Mouse (Mus musculus) lung, adult 2 months (tissue): ENCODE results near the gene Hoxc6.

Experiments used
- CTCF ChIP-seq: fragments of 200-500 bp; IDR thresholded peaks from 2 replicates; pipeline ENCODE4 v1.5.1; 2011; ENCODE audit warnings: mild to moderate bottlenecking, low read length, control low read depth; ENCODE audit not compliant: insufficient read depth
- POLR2A ChIP-seq: fragments of 200-500 bp; IDR thresholded peaks from 2 replicates; pipeline ENCODE4 v1.6.1; 2011; ENCODE audit warnings: low read depth, mild to moderate bottlenecking, control low read depth, low read length, borderline replicate concordance; ENCODE audit errors: extremely low read depth

DNA sequence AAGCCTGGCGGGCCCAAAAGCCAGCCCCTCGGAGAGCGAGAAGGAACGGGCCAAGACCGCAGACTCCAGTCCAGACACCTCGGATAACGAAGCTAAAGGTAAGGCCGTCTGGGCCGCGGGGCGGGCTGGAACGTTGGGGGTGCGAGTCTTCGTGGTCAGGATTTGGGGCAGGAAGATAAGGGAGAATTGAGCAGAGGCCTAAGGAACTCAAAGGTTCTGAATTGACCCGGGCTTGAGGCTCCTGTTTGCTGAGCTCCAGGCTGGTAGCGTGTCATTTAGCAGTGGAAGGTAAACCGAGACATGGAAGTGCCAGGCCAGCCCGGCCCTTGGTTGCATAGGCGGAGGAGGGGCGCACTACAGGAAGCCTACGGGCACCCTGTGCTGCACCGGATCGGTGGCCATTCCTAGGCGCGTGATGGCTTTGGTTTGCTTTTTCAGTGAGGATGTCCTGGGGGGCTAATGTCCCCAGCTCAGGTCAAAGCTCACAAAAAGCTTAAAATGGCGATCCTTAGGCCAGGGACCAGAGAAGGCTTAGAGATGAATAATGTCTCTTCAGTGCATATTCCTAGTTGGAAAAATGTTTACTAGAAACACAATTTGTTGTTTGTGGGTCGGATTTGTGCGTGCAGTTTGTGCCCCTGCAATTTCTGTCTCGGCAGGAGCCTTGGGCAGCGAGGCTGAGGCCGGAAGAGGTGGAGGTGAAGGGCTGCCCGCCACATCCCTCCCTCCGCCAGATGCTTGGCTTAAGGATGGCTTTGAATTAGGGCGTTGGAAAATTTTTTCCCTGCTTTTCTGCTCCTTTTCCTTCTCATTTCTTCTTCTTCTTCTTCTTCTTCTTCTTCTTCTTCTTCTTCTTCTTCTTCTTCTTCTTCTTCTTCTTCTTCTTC lies 30.3 kb upstream of the Hoxc6 start:
- TF ChIP-seq CTCF (no peak), POLR2A (no peak)
